Mouse (Mus musculus) ovary, adult 10 weeks (tissue): ENCODE measurements around the gene Olfr1419. TPM values are rescaled to one million over a fixed set of nuclear protein-coding genes. Genes with fewer than 3 reads are reported as not detected.

Source experiments
- polyA plus RNA-seq: library from polyadenylated mRNA; stranded (reverse); fragments of 350-450 nt; fragmentation: Illumina TruSeq; extraction: RNeasy Lipid Tissue Mini Kit (QIAGEN cat#74804); gene quantifications from one replicate; pipeline ENCODE4 v1.2.3, GENCODE M21; 2014

The Olfr1419 gene
- polyA plus RNA-seq: not detected

DNA sequence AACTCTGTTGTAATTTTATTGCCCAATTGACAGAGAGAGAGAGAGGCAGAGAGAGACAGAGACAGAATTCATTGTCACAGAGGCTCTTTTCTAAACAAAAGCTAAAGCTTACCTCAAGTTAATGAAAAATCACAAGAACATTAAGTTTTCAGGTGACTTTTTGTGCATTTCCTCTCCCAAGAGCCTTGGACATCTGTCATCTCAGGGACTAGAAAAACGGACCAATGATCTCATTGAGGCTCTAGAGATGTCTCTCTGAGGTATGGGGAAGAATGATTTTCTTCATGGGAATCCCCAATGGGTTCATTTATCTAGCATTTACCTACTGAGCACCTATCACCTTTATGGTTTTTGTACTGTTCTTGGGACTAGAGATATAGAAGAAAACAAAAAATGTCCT, at the start of gene Olfr1419:
TSS of gene Olfr1419 (minus strand) at position 101 of the 400 bp plus-strand sequence.

DNA sequence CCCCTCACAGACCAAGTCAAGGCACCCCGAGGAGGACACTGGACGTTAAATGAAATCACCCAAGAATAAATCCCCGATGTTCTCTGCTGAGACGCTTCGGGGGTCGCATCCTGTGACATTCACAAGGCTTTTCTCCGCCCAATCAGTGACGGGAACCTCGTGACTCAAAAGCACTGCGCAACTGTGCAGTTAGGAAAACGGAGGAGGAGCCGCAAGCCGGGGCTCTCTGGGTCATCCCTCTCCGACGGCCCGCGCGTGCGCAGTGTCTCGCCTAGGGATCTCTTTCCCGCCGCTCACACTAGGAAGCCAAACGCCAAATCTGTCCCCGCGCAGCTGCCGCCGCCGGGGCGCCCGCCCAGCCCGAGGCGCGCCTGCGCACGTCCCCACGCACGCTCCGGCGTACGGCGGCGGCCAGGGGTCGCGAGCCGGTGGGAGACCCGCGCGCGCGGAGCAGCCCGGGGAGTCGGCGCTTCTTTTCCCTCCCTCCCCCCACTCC, 37.2 kb upstream of the Olfr1419 start, which contains the start of gene Patl1:
TSS of gene Patl1 (plus strand) at position 363 of the 496 bp plus-strand sequence.

DNA sequence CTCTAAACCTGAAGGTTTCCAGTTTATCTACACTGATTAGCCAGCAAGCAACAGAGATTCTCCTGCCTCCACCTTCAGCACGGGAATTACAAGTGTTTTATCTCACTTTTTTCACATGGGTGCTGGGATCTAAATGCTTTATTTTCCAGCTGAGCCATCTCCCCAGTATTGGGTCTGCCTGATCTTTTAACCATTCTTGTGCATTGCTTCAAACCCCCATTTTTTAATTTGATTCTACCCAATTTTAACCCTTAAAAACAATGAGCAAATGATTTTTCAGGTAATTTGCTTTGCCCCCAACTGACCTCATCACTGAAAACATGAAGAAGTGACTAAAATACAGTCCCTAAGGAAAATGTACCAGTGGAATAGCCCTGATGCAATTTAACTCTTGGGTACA, 11.4 kb upstream of the Olfr1419 start, which contains the start of gene Olfr1420:
TSS of gene Olfr1420 (plus strand) at position 301 of the 400 bp plus-strand sequence.

DNA sequence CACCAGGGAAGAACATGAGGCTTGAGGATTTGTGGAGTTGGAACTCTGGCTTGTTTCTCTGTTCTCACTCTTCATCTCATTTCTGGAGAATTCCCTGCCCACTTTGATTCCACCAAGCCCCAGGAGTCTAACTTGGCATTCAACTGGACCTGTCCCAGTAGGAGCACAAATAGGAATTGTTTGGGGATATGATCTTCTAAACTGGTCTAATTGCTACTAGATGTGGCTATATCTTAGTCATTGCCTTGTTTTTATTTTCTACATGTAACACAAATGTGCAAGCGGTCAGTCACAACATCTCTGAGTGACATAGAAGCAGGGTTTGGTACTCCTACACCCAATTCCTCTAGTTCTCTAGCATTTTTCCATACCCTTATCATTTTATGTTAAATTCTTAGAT, 13.9 kb downstream of the Olfr1419 start, which contains the start of gene Olfr1418:
TSS of gene Olfr1418 (minus strand) at position 101 of the 400 bp plus-strand sequence.

DNA sequence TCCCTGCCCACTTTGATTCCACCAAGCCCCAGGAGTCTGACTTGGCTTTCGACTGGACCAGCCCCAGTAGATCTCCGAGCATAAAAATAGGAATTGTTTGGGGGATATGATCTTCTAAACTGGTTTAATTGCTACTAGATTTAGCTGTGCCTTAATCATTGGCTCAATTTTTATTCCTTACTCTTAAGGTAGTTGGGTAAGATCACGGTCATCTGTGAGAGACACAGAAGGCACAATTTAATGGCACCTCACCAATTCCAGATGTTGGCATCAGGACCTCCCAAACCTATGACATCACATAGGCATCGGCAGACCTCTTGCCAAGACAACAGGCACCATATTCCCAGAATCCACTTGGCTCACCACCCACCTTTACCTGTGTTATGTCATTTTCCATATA, 35.8 kb downstream of the Olfr1419 start, which contains the start of gene Olfr1417:
TSS of gene Olfr1417 (minus strand) at position 101 of the 400 bp plus-strand sequence.

DNA sequence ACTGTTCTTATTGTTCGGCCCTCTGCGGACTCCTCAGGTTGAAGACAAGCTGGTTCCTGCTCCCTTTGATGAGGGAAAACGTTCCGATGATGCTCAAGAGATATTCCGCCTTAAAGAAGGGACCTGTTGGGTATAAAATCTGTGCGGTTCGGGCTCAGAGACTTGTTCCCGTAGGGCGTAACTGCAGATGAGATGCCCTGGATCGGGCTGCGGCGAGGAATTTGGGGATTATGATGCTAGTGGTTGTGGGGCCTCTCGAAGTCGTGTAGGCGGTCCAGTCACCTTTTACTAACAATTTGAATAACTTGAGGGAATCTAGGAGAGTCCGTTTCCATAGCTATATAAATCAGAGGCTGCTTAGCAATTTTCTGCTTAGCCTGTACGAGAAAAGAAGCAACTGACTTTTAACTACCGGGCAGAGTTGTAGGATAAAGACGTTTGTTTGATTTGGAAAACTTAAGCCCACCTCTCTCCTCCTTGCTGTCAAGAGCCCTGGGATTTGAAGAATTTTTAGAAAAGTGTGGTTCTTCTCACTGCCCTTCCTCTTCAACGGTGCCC, 55.7 kb downstream of the Olfr1419 start, which contains the start of gene Stx3:
TSS of gene Stx3 (minus strand) at position 261 of the 558 bp plus-strand sequence.

Other genes starting within 250 kb of the Olfr1419 start
- not detected for gene Ms4a3, start 234.3 kb downstream of the Olfr1419 start, polyA plus RNA-seq
- 25.8 TPM for gene Oosp2, start 214.5 kb downstream of the Olfr1419 start, polyA plus RNA-seq
- 63.7 TPM for gene Oosp1, start 184.0 kb downstream of the Olfr1419 start, polyA plus RNA-seq
- gene Oosp3, start 178.1 kb downstream of the Olfr1419 start, polyA plus RNA-seq: 73.2 TPM
- not detected for gene Gif, start 127.6 kb downstream of the Olfr1419 start, polyA plus RNA-seq
- gene Mrpl16, start 104.7 kb downstream of the Olfr1419 start, polyA plus RNA-seq: 33.5 TPM
- gene Stx3, start 55.7 kb downstream of the Olfr1419 start, polyA plus RNA-seq: 11.1 TPM
- not detected for gene Olfr1417, start 35.9 kb downstream of the Olfr1419 start, polyA plus RNA-seq
- not detected for gene Olfr1418, start 14.0 kb downstream of the Olfr1419 start, polyA plus RNA-seq
- not detected for gene Olfr1420, start 11.5 kb upstream of the Olfr1419 start, polyA plus RNA-seq
- gene Patl1, start 37.3 kb upstream of the Olfr1419 start, polyA plus RNA-seq: 52.3 TPM
- 28.6 TPM for gene Osbp, start 90.8 kb upstream of the Olfr1419 start, polyA plus RNA-seq
- gene Olfr1423, start 166.2 kb upstream of the Olfr1419 start, polyA plus RNA-seq: not detected
- not detected for gene Olfr1424, start 187.6 kb upstream of the Olfr1419 start, polyA plus RNA-seq
- not detected for gene Olfr1425, start 202.6 kb upstream of the Olfr1419 start, polyA plus RNA-seq
- not detected for gene Olfr1426, start 216.9 kb upstream of the Olfr1419 start, polyA plus RNA-seq
- gene Olfr1427, start 228.2 kb upstream of the Olfr1419 start, polyA plus RNA-seq: not detected
- not detected for gene Olfr1428, start 240.8 kb upstream of the Olfr1419 start, polyA plus RNA-seq
- not detected for gene Olfr76, start 248.1 kb upstream of the Olfr1419 start, polyA plus RNA-seq